Mouse (Mus musculus) granulocyte monocyte progenitor cell, adult 5-6 weeks (primary cell): ENCODE results near the gene Lmbr1l. TPM values are rescaled to one million over a fixed set of nuclear protein-coding genes. Genes with fewer than 3 reads are reported as not detected.

Source experiments
- ATAC-seq: replicated peaks from 2 replicates; pipeline ENCODE4 v1.8.0; 2016; ENCODE audit warnings: mild to moderate bottlenecking, moderate TSS enrichment, inconsistent platforms; ENCODE audit not compliant: poor library complexity, severe bottlenecking
- total RNA-seq, 2 experiments: library from RNA; stranded (forward) in 1 of 2; stranded (reverse) in 1 of 2; fragments of 200-712, 200-1000 nt in 1 of 2; fragments of >200 nt in 1 of 2; fragmentation: Nextera tagmentation in 1 of 2; gene quantifications; 2 replicates each; pipeline ENCODE4 v1.2.3; 2014 to 2017

The Lmbr1l gene
- total RNA-seq, 2 experiments from 2014 or later, result 8.5 to 11.9 TPM

GRCm38 (mm10) chr15:98897928-98898800, 19.9 kb downstream of the Lmbr1l start, which contains the start of gene Dhh:
Gene Dhh (minus strand): TSS chr15:98898540.
- ATAC-seq, result no peak

GRCm38 (mm10) chr15:98897495-98897894, 20.5 kb downstream of the Lmbr1l start:
- no peak for ATAC-seq

GRCm38 (mm10) chr15:98895635-98896589, 22.1 kb downstream of the Lmbr1l start:
- no peak for ATAC-seq

- no peak for ATAC-seq
Observed at GRCm38 (mm10) chr15:98894746-98895634, 23.0 kb downstream of the Lmbr1l start.

- ATAC-seq, result 0 out of 2 replicates have a peak, but pooled peaks have one; percentile 17
Observed at GRCm38 (mm10) chr15:98893940-98894745, 23.9 kb downstream of the Lmbr1l start, which contains the start of gene Rhebl1. Gene Rhebl1 (minus strand): TSS chr15:98894540.

GRCm38 (mm10) chr15:98893036-98893435, 25.0 kb downstream of the Lmbr1l start:
- ATAC-seq, result no peak

GRCm38 (mm10) chr15:98891907-98892606, 26.0 kb downstream of the Lmbr1l start:
- ATAC-seq, result peak; percentile 84

GRCm38 (mm10) chr15:98891198-98891742, 26.8 kb downstream of the Lmbr1l start:
- ATAC-seq, result no peak

- no peak for ATAC-seq
Observed at GRCm38 (mm10) chr15:98887526-98887925, 30.5 kb downstream of the Lmbr1l start.

GRCm38 (mm10) chr15:98886667-98887387, 31.2 kb downstream of the Lmbr1l start:
- ATAC-seq, result no peak

- no peak for ATAC-seq
Observed at GRCm38 (mm10) chr15:98884106-98884505, 33.9 kb downstream of the Lmbr1l start.

- no peak for ATAC-seq
Observed at GRCm38 (mm10) chr15:98883661-98884060, 34.4 kb downstream of the Lmbr1l start.

GRCm38 (mm10) chr15:98881656-98882008, 36.4 kb downstream of the Lmbr1l start:
- 0 out of 2 replicates have a peak, but pooled peaks have one; percentile 1 for ATAC-seq

GRCm38 (mm10) chr15:98880978-98881655, 36.9 kb downstream of the Lmbr1l start:
- peak; percentile 94 for ATAC-seq

- 0 out of 2 replicates have a peak, but pooled peaks have one; percentile 21 for ATAC-seq
Observed at GRCm38 (mm10) chr15:98877331-98877730, 40.7 kb downstream of the Lmbr1l start.

- peak; percentile 77 for ATAC-seq
Observed at GRCm38 (mm10) chr15:98871916-98872888, 45.8 kb downstream of the Lmbr1l start.
